In genomic region chr1:43446089-43446533, GRCm38 (mm10) we compare ENCODE assay signal across 8 mouse cellular contexts. TPM values are rescaled to one million over a fixed set of nuclear protein-coding genes. Genes with fewer than 3 reads are reported as not detected.
DNase-seq lines count a peak whose midpoint lies in the region; ATAC-seq lines count a peak whose summit lies in the region.

No protein-coding gene starts in this region.

- no peaks in the 10 kb centered on the region for H3K36me3 ChIP-seq in hindbrain, embryonic 13.5 days
- H3K36me3 ChIP-seq in limb, embryonic 11.5 days (ENCODE audit: control insufficient read depth, insufficient read depth, low read length), result no peaks in the 10 kb centered on the region
- no peaks in the 10 kb centered on the region for H3K36me3 ChIP-seq in midbrain, embryonic 10.5 days

- ATAC-seq in hindbrain, embryonic 13.5 days (ENCODE audit: low FRiP score), result peak; percentile 82; the same call in 1 of the 2 replicates
- ATAC-seq in limb, embryonic 11.5 days (ENCODE audit: insufficient number of reproducible peaks, low FRiP score, low TSS enrichment, low read depth), result no peak; the same call in 1 of the 2 replicates

- H3K27me3 ChIP-seq in hindbrain, embryonic 13.5 days, result no peaks in the 10 kb centered on the region
- H3K27me3 ChIP-seq in limb, embryonic 11.5 days (ENCODE audit: control insufficient read depth, insufficient read depth, low read length), result no peaks in the 10 kb centered on the region
- peaks cover 5% of the 10 kb centered on the region for H3K27me3 ChIP-seq in midbrain, embryonic 10.5 days (ENCODE audit: low read depth, poor library complexity, severe bottlenecking)

- peak overlapping the region; percentile 96 for H3K9ac ChIP-seq in hindbrain, embryonic 13.5 days
- H3K9ac ChIP-seq in limb, embryonic 11.5 days (ENCODE audit: low read length), result peak overlapping the region; percentile 97

- peak; percentile 77 for DNase-seq in R1 (ENCODE audit: low read depth, low spot score)
- peak; percentile 65 to 74 for DNase-seq in cerebellum, adult 18-20 months
- DNase-seq in forelimb bud, embryonic 11.5 days (ENCODE audit: low read depth, low spot score), result peak; percentile 45
- peak; percentile 81 for DNase-seq in limb, embryonic 11.5 days (ENCODE audit: low spot score)
- peak; percentile 76 for DNase-seq in midbrain, embryonic 10.5 days (ENCODE audit: low spot score)
- DNase-seq in spleen, adult 18-20 months, result peak; percentile 55 to 67
- DNase-seq in c-Kit-positive CD71-positive TER-119-positive erythroid progenitor cells, embryonic 14.5 days (ENCODE audit: low spot score), result no peak

- H3K4me1 ChIP-seq in hindbrain, embryonic 13.5 days (replicated peaks), result peaks cover 40% of the 10 kb centered on the region
- peaks cover 17% of the 10 kb centered on the region for H3K4me1 ChIP-seq in limb, embryonic 11.5 days (ENCODE audit: control insufficient read depth, insufficient read depth, low read length)
- H3K4me1 ChIP-seq in midbrain, embryonic 10.5 days, result peaks cover 33% of the 10 kb centered on the region

- under 1% methylated on average over 38 of the region's 44 CpGs for WGBS in hindbrain, embryonic 13.5 days
- 0% methylated on average over 40 of the region's 44 CpGs for WGBS in limb, embryonic 11.5 days
- under 1% methylated on average over 44 of the region's 44 CpGs for WGBS in midbrain, embryonic 10.5 days

- no peaks in the 10 kb centered on the region for H3K9me3 ChIP-seq in hindbrain, embryonic 13.5 days
- no peaks in the 10 kb centered on the region for H3K9me3 ChIP-seq in limb, embryonic 11.5 days (ENCODE audit: control insufficient read depth, low read length)
- H3K9me3 ChIP-seq in midbrain, embryonic 10.5 days (replicated peaks), result no peaks in the 10 kb centered on the region

- H3K4me2 ChIP-seq in hindbrain, embryonic 13.5 days, result peak overlapping the region; percentile 95
- peak overlapping the region; percentile 84 for H3K4me2 ChIP-seq in limb, embryonic 11.5 days (ENCODE audit: low read depth, severe bottlenecking)

- H3K4me3 ChIP-seq in hindbrain, embryonic 13.5 days, result peak overlapping the region; percentile 99
- peak overlapping the region; percentile 93 for H3K4me3 ChIP-seq in limb, embryonic 11.5 days (ENCODE audit: low read depth, low read length)
- peak overlapping the region; percentile 97 for H3K4me3 ChIP-seq in midbrain, embryonic 10.5 days

- peak overlapping the region; percentile 94 for H3K27ac ChIP-seq in hindbrain, embryonic 13.5 days
- peak overlapping the region; percentile 97 for H3K27ac ChIP-seq in limb, embryonic 11.5 days (replicated peaks; ENCODE audit: low read depth, low read length)
- peak overlapping the region; percentile 94 for H3K27ac ChIP-seq in midbrain, embryonic 10.5 days (replicated peaks)

RNA-seq across cellular contexts. Expression of gene Nck2, which starts 1.7 kb away (rescaled TPM):
- 37.1 and 42.7 TPM in 2 replicates for polyA plus RNA-seq in hindbrain, embryonic 13.5 days (2015; fragmentation: Nextera tagmentation; extraction: Ambion mirVana)
- polyA plus RNA-seq in limb, embryonic 11.5 days (2014; fragmentation: Nextera tagmentation; extraction: Ambion mirVana), result 53.2 and 56.7 TPM in 2 replicates
- polyA plus RNA-seq in midbrain, embryonic 10.5 days (2016; fragmentation: Nextera tagmentation; extraction: Ambion mirVana), result 35.0 and 36.8 TPM in 2 replicates
